Mouse (Mus musculus): ENCODE measurements at regions not wholly inside any gene's neighbourhood (a gene's known extent, or its start where the extent isn't known, plus 50 kb on each side); places are given as distances from the start of the nearest gene placed in this dataset.
A peak's percentile ranks its signal among the peaks of the same experiment; 100 is the strongest.

- Histone ChIP-seq H3K4me2 (ENCODE audit: low read depth, low read length) (no peak overlapping the region), H3K4me3 (ENCODE audit: low read length) (no peak overlapping the region), H3K9ac (ENCODE audit: low read length) (no peak overlapping the region), H3K9me3 (ENCODE audit: control insufficient read depth, low read length) (no peaks in the 10 kb centered on the region), H3K4me1 (replicated peaks; ENCODE audit: control insufficient read depth, insufficient read depth, low read length) (no peaks in the 10 kb centered on the region), H3K27me3 (ENCODE audit: control insufficient read depth, insufficient read depth, low read depth, low read length) (no peaks in the 10 kb centered on the region), H3K36me3 (ENCODE audit: control insufficient read depth, insufficient read depth, low read length) (no peaks in the 10 kb centered on the region), H3K27ac (ENCODE audit: low read length) (no peak overlapping the region)
- 43% methylated on average over 3 of the region's 3 CpGs for WGBS
- ATAC-seq (ENCODE audit: low read depth): no peak
Measured at GRCm38 (mm10) chr7:75923951-75924467, 75.9 kb downstream of the Klhl25 start.

DNA sequence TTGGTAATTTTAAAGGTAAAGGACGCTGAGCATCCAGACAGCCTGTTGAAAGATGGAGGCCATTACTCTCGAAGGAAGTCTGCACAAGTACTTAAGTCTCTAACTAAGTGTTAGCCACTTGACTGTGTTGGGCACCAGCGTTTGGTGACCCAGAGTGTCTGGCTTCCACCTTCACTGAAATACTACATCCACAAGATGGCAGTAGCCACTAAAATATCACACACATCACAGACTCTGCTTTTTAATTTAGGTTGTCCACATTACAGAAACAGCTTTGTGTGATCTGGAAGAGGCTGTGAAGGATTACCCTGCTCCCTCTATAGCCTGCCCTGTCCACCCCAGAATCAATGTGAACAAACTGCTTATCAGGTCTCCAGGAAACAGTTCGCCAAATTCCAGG, 79.4 kb downstream of the Klhl25 start:
- peak; percentile 60; the same call in 1 of the 2 replicates for ATAC-seq (ENCODE audit: low read depth)
- H3K4me2 ChIP-seq (ENCODE audit: low read depth, low read length): no peak overlapping the region
- H3K27me3 ChIP-seq (ENCODE audit: control insufficient read depth, insufficient read depth, low read depth, low read length): no peaks in the 10 kb centered on the region

GRCm38 (mm10) chr7:75943844-75944243, 95.7 kb downstream of the Klhl25 start:
- no peak for ATAC-seq (ENCODE audit: low read depth)
- Histone ChIP-seq H3K4me3 (ENCODE audit: low read length) (no peak overlapping the region), H3K4me2 (ENCODE audit: low read depth, low read length) (no peak overlapping the region), H3K27me3 (ENCODE audit: control insufficient read depth, insufficient read depth, low read depth, low read length) (no peaks in the 10 kb centered on the region), H3K36me3 (ENCODE audit: control insufficient read depth, insufficient read depth, low read length) (no peaks in the 10 kb centered on the region), H3K9ac (ENCODE audit: low read length) (no peak overlapping the region), H3K27ac (ENCODE audit: low read length) (no peak overlapping the region), H3K9me3 (ENCODE audit: control insufficient read depth, low read length) (no peaks in the 10 kb centered on the region), H3K4me1 (replicated peaks; ENCODE audit: control insufficient read depth, insufficient read depth, low read length) (no peaks in the 10 kb centered on the region)
- WGBS: 67% methylated on average over 3 of the region's 3 CpGs

More for the DNA sequence above, 79.4 kb downstream of the Klhl25 start:
- 20% methylated on average over 4 of the region's 4 CpGs for WGBS
- Histone ChIP-seq H3K36me3 (ENCODE audit: control insufficient read depth, insufficient read depth, low read length) (no peaks in the 10 kb centered on the region), H3K9me3 (ENCODE audit: control insufficient read depth, low read length) (no peaks in the 10 kb centered on the region), H3K9ac (ENCODE audit: low read length) (no peak overlapping the region), H3K27ac (ENCODE audit: low read length) (no peak overlapping the region), H3K4me3 (ENCODE audit: low read length) (no peak overlapping the region), H3K4me1 (replicated peaks; ENCODE audit: control insufficient read depth, insufficient read depth, low read length) (no peaks in the 10 kb centered on the region)

DNA sequence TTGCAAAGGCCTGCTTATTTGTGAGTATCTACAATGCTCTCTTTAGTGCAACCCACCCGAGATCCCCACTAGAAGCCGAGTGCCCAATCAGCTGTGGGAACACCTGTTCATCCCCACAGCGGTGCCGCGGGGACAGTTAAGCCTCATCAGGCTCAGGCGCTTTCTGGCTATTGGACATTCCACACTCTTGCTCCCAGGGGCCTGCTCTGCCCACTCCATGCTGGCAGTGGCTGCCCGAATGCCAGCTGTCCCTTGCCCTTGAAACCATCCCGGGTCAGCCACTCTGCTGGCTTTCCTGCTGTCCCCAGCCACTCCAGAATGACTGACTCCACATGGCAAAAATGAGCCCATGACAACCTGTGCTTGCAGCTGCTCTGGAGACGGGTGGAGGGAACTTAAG, 107.6 kb downstream of the Klhl25 start:
- Histone ChIP-seq H3K27ac (ENCODE audit: low read length) (no peak overlapping the region), H3K27me3 (ENCODE audit: control insufficient read depth, insufficient read depth, low read depth, low read length) (no peaks in the 10 kb centered on the region), H3K9me3 (ENCODE audit: control insufficient read depth, low read length) (no peaks in the 10 kb centered on the region), H3K9ac (ENCODE audit: low read length) (no peak overlapping the region), H3K36me3 (ENCODE audit: control insufficient read depth, insufficient read depth, low read length) (no peaks in the 10 kb centered on the region), H3K4me1 (replicated peaks; ENCODE audit: control insufficient read depth, insufficient read depth, low read length) (no peaks in the 10 kb centered on the region), H3K4me3 (ENCODE audit: low read length) (no peak overlapping the region), H3K4me2 (ENCODE audit: low read depth, low read length) (no peak overlapping the region)
- WGBS: 74% methylated on average over 9 of the region's 9 CpGs
- ATAC-seq (ENCODE audit: low read depth): no peak

DNA sequence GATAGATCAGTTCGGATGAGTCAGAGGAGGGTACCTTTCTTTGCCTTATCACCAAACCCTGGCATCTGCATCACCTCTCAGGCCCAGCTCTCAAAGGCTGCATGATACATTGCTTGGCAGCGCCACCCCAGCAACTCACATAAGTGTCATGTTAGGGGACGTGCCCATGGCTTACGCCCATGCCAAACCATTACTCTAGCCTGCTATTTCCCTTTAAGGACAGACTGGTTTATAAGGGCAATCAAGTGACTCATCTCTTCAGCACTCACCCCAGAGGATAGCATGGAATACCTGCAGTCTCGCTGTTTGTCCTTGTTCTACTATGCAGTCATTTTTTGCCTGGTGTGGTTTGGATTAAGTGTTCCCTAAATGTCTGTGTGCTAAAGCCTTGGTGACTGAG, 109.3 kb downstream of the Klhl25 start:
- Histone ChIP-seq H3K27ac (ENCODE audit: low read length) (no peak overlapping the region), H3K27me3 (ENCODE audit: control insufficient read depth, insufficient read depth, low read depth, low read length) (no peaks in the 10 kb centered on the region), H3K9me3 (ENCODE audit: control insufficient read depth, low read length) (no peaks in the 10 kb centered on the region), H3K36me3 (ENCODE audit: control insufficient read depth, insufficient read depth, low read length) (no peaks in the 10 kb centered on the region), H3K4me2 (ENCODE audit: low read depth, low read length) (no peak overlapping the region), H3K4me1 (replicated peaks; ENCODE audit: control insufficient read depth, insufficient read depth, low read length) (no peaks in the 10 kb centered on the region), H3K9ac (ENCODE audit: low read length) (no peak overlapping the region), H3K4me3 (ENCODE audit: low read length) (no peak overlapping the region)
- WGBS: 84% methylated on average over 5 of the region's 5 CpGs
- no peak for ATAC-seq (ENCODE audit: low read depth)

DNA sequence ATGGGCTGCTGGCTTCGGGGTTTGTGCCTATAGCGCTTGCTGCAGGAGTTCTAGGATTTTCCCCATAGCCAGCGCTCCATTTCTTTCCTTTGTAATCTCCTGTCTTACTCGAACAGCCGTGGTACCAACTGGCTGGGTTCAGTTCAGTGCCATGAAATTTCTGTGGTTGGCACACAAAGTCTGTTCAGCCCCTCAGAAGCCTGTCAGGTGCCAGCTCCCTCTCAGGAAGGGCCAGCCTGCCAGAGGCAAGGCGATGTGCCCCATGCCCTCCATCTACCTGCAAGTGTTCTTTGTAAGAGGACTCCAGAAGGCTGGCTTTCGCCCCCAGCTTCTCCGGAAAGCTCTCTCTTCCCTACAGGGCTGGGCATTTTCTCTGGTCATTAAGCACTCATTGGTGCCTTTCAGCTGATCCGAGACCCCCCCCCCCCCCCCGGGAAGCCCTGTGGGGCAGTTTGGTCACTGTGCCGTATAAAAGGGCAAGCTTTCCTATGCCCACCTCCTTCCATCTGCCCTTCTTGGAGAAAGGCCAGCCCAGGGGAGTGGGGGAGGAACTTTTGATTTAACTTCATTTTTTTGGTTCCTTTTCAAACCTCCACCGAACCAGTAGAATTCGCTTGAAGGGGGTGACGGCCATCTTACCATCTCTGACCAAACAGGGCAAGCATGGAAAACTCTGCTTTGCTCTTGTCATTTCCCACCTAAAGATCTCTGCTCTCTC, 112.0 kb downstream of the Klhl25 start:
- no peaks in the 10 kb centered on the region for H3K9me3 ChIP-seq (ENCODE audit: control insufficient read depth, low read length)
- 85% methylated on average over 14 of the region's 14 CpGs for WGBS
- no peaks in the 10 kb centered on the region for H3K36me3 ChIP-seq (ENCODE audit: control insufficient read depth, insufficient read depth, low read length)
- no peak for ATAC-seq (ENCODE audit: low read depth)
- no peak overlapping the region for H3K4me3 ChIP-seq (ENCODE audit: low read length)
- H3K9ac ChIP-seq (ENCODE audit: low read length): no peak overlapping the region
- no peaks in the 10 kb centered on the region for H3K4me1 ChIP-seq (replicated peaks; ENCODE audit: control insufficient read depth, insufficient read depth, low read length)
- no peak overlapping the region for H3K4me2 ChIP-seq (ENCODE audit: low read depth, low read length)
- no peak overlapping the region for H3K27ac ChIP-seq (ENCODE audit: low read length)
- H3K27me3 ChIP-seq (ENCODE audit: control insufficient read depth, insufficient read depth, low read depth, low read length): no peaks in the 10 kb centered on the region

- Histone ChIP-seq H3K9ac (ENCODE audit: low read length) (no peak overlapping the region), H3K4me2 (ENCODE audit: low read depth, low read length) (no peak overlapping the region), H3K27ac (ENCODE audit: low read length) (no peak overlapping the region), H3K36me3 (ENCODE audit: control insufficient read depth, insufficient read depth, low read length) (no peaks in the 10 kb centered on the region), H3K4me3 (ENCODE audit: low read length) (no peak overlapping the region), H3K9me3 (ENCODE audit: control insufficient read depth, low read length) (no peaks in the 10 kb centered on the region), H3K27me3 (ENCODE audit: control insufficient read depth, insufficient read depth, low read depth, low read length) (no peaks in the 10 kb centered on the region), H3K4me1 (replicated peaks; ENCODE audit: control insufficient read depth, insufficient read depth, low read length) (no peaks in the 10 kb centered on the region)
- ATAC-seq (ENCODE audit: low read depth): no peak
- WGBS: 81% methylated on average over 5 of the region's 5 CpGs
Measured at GRCm38 (mm10) chr7:75968177-75968576, 120.1 kb downstream of the Klhl25 start.

DNA sequence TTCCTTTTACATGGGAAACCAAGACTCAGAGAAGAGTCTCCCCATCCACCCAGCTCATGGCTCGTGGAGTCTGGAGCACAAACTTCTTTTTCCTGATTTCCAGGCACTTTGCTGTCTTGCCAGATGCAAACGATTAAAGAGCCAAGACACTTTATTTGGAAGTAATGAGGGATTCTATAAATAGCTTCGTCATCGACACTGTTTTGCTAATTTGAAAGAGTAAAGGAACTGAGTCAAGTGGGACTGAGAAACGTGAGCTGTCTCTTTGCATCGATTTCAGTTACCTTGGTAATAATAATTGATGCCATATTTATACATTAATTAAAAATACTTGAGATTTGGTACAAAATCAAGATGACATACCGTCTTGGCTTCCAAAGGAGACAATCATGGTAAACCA, 122.8 kb downstream of the Klhl25 start:
- no peak for ATAC-seq (ENCODE audit: low read depth)
- no peak overlapping the region for H3K27ac ChIP-seq (ENCODE audit: low read length)
- no peak overlapping the region for H3K9ac ChIP-seq (ENCODE audit: low read length)
- 62% methylated on average over 7 of the region's 7 CpGs for WGBS
- no peak overlapping the region for H3K4me2 ChIP-seq (ENCODE audit: low read depth, low read length)
- H3K27me3 ChIP-seq (ENCODE audit: control insufficient read depth, insufficient read depth, low read depth, low read length): no peaks in the 10 kb centered on the region
- H3K36me3 ChIP-seq (ENCODE audit: control insufficient read depth, insufficient read depth, low read length): no peaks in the 10 kb centered on the region
- H3K9me3 ChIP-seq (ENCODE audit: control insufficient read depth, low read length): no peaks in the 10 kb centered on the region
- no peaks in the 10 kb centered on the region for H3K4me1 ChIP-seq (replicated peaks; ENCODE audit: control insufficient read depth, insufficient read depth, low read length)
- no peak overlapping the region for H3K4me3 ChIP-seq (ENCODE audit: low read length)

GRCm38 (mm10) chr7:75971706-75972105, 123.6 kb downstream of the Klhl25 start:
- Histone ChIP-seq H3K9me3 (ENCODE audit: control insufficient read depth, low read length) (no peaks in the 10 kb centered on the region), H3K9ac (ENCODE audit: low read length) (no peak overlapping the region), H3K27ac (ENCODE audit: low read length) (no peak overlapping the region), H3K36me3 (ENCODE audit: control insufficient read depth, insufficient read depth, low read length) (no peaks in the 10 kb centered on the region), H3K4me2 (ENCODE audit: low read depth, low read length) (no peak overlapping the region), H3K27me3 (ENCODE audit: control insufficient read depth, insufficient read depth, low read depth, low read length) (no peaks in the 10 kb centered on the region), H3K4me3 (ENCODE audit: low read length) (no peak overlapping the region), H3K4me1 (replicated peaks; ENCODE audit: control insufficient read depth, insufficient read depth, low read length) (no peaks in the 10 kb centered on the region)
- ATAC-seq (ENCODE audit: low read depth): no peak
- 86% methylated on average over 3 of the region's 3 CpGs for whole genome bisulfite sequencing
